Mouse (Mus musculus): ENCODE measurements around the gene Phf12. TPM values are rescaled to one million over a fixed set of nuclear protein-coding genes. Genes with fewer than 3 reads are reported as not detected.
A peak's percentile ranks its signal among the peaks of the same experiment; 100 is the strongest.

Gene Phf12
- total RNA-seq, 2 experiments from 2014 or later: 15.0 to 15.8 TPM

- peak; percentile 45 for DNase-seq
- Histone ChIP-seq H3K4me3 (no peak overlapping the region; the same call in 1 of the 2 replicates), H3K27ac (peak overlapping the region; percentile 85)
- intact Hi-C loops (cut with DNase I): no loop called here
- TF ChIP-seq CTCF (IDR thresholded peaks at IDR 0.05): no peak
Measured at GRCm38 (mm10) chr11:78006446-78006845, 23.9 kb downstream of the Phf12 start.

GRCm38 (mm10) chr11:78019676-78020075, 37.1 kb downstream of the Phf12 start:
- no peak overlapping the region for H3K4me3 ChIP-seq
- H3K27ac ChIP-seq: no peak overlapping the region
- DNase-seq: peak; percentile 74
- TF ChIP-seq CTCF (IDR thresholded peaks at IDR 0.05): peak; percentile 95
- intact Hi-C loops (cut with DNase I): loop anchor here (1.0 to 2.0 kb wide), 2 partner anchors 35 to 158 kb away; no protein-coding TSS in a partner anchor

GRCm38 (mm10) chr11:78023607-78024006, 41.1 kb downstream of the Phf12 start:
- Histone ChIP-seq H3K27ac (no peak overlapping the region), H3K4me3 (no peak overlapping the region)
- TF ChIP-seq CTCF (IDR thresholded peaks at IDR 0.05): peak; percentile 57
- intact Hi-C loops (cut with DNase I): no loop called here
- DNase-seq: peak; percentile 37

- intact Hi-C loops (cut with DNase I): no loop called here
- no peak overlapping the region for H3K27ac ChIP-seq
- TF ChIP-seq CTCF (IDR thresholded peaks at IDR 0.05): no peak
- no peak for DNase-seq
- no peak overlapping the region for H3K4me3 ChIP-seq
Measured at GRCm38 (mm10) chr11:78029240-78029639, 46.7 kb downstream of the Phf12 start.

- Histone ChIP-seq H3K4me3 (no peak overlapping the region), H3K27ac (no peak overlapping the region)
- DNase-seq: no peak
- intact Hi-C loops (cut with DNase I): no loop called here
- no peak for TF ChIP-seq CTCF (IDR thresholded peaks at IDR 0.05)
Measured at GRCm38 (mm10) chr11:78030600-78030999, 48.0 kb downstream of the Phf12 start.

GRCm38 (mm10) chr11:78031389-78031788, 48.8 kb downstream of the Phf12 start:
- DNase-seq: no peak
- Histone ChIP-seq H3K4me3 (peak overlapping the region; percentile 75), H3K27ac (0 out of 2 replicates have a peak overlapping the region, but pooled peaks have one; percentile 74)
- TF ChIP-seq CTCF (IDR thresholded peaks at IDR 0.05): no peak
- intact Hi-C loops (cut with DNase I): no loop called here

- intact Hi-C loops (cut with DNase I): no loop called here
- peak within 1 kb of the TSS; percentile 74 for H3K27ac ChIP-seq
- DNase-seq: peak; percentile 94
Measured at GRCm38 (mm10) chr11:78031947-78032808, 49.6 kb downstream of the Phf12 start, which contains the start of gene Dhrs13. Gene Dhrs13, plus strand, starts transcription at chr11:78032280.

GRCm38 (mm10) chr11:78032809-78033195, 50.2 kb downstream of the Phf12 start:
- intact Hi-C loops (cut with DNase I): no loop called here
- Histone ChIP-seq H3K4me3 (peak overlapping the region; percentile 75), H3K27ac (peak overlapping the region; percentile 74)
- no peak for TF ChIP-seq CTCF (IDR thresholded peaks at IDR 0.05)
- DNase-seq: no peak

More at GRCm38 (mm10) chr11:78031947-78032808, 49.6 kb downstream of the Phf12 start, which contains the start of gene Dhrs13:
- peak within 1 kb of the TSS; percentile 75 for H3K4me3 ChIP-seq
- TF ChIP-seq CTCF (IDR thresholded peaks at IDR 0.05): peak; percentile 95; the same call in 1 of the 2 replicates

- intact Hi-C loops (cut with DNase I): no loop called here
- no peak overlapping the region for H3K4me3 ChIP-seq
- no peak for DNase-seq
- H3K27ac ChIP-seq: no peak overlapping the region
- no peak for TF ChIP-seq CTCF (IDR thresholded peaks at IDR 0.05)
Measured at GRCm38 (mm10) chr11:78033931-78034617, 51.5 kb downstream of the Phf12 start.

GRCm38 (mm10) chr11:78036791-78037190, 54.2 kb downstream of the Phf12 start:
- DNase-seq: no peak
- no peak for TF ChIP-seq CTCF (IDR thresholded peaks at IDR 0.05)
- Histone ChIP-seq H3K4me3 (no peak overlapping the region), H3K27ac (no peak overlapping the region)
- intact Hi-C loops (cut with DNase I): loop anchor here (5.0 kb wide), 1 partner anchor 141 kb away; the partner anchor contains the start of genes Nek8 and Tlcd1

GRCm38 (mm10) chr11:78037831-78038752, 55.5 kb downstream of the Phf12 start, which contains the start of gene Flot2:
Gene Flot2, plus strand, starts transcription at chr11:78037931.
- peak within 1 kb of the TSS; percentile 94 for H3K27ac ChIP-seq
- intact Hi-C loops (cut with DNase I): loop anchor here (5.0 kb wide), 1 partner anchor 139 kb away; the partner anchor contains the start of genes Nek8 and Tlcd1
- peak; percentile 45 for TF ChIP-seq CTCF (IDR thresholded peaks at IDR 0.05)
- peak within 1 kb of the TSS; percentile 91 for H3K4me3 ChIP-seq
- peak; percentile 78 for DNase-seq

- no peak overlapping the region for H3K4me3 ChIP-seq
- peak; percentile 29 for TF ChIP-seq CTCF (IDR thresholded peaks at IDR 0.05)
- intact Hi-C loops (cut with DNase I): no loop called here
Measured at GRCm38 (mm10) chr11:78040878-78041277, 58.3 kb downstream of the Phf12 start.

More at GRCm38 (mm10) chr11:78040878-78041277, 58.3 kb downstream of the Phf12 start:
- no peak for DNase-seq
- no peak overlapping the region for H3K27ac ChIP-seq
